Comparison of ENCODE assay signal across 10 mouse cellular contexts in genomic region chr7:16507284-16507683, GRCm38 (mm10). TPM values are rescaled to one million over a fixed set of nuclear protein-coding genes. Genes with fewer than 3 reads are reported as not detected.
A peak's percentile ranks its signal among the peaks of the same experiment; 100 is the strongest.
DNase-seq lines count a peak whose midpoint lies in the region; ATAC-seq and TF ChIP-seq lines count a peak whose summit lies in the region.
"Had no signal": no experiment of that assay in that cellular context is flagged by ENCODE, and none has a peak within 500 bp of the region (broad histone marks: within the 10 kb centered on the region; RNA-seq: fewer than 3 reads in every experiment).

No protein-coding gene starts in this region.

- intact Hi-C loops in left cerebral cortex, postnatal 10 days (cut with DNase I) = loop anchor here (5.0 kb wide), 1 partner anchor 105 kb away; the partner anchor contains the start of gene Arhgap35

- ATAC-seq in liver, embryonic 11.5 days (replicated peaks; ENCODE audit: low FRiP score) = 0 out of 2 replicates have a peak, but pooled peaks have one; percentile 18

- H3K4me2 ChIP-seq in liver, embryonic 11.5 days = no peak overlapping the region
- H3K4me2 ChIP-seq: neural tube, embryonic 13.5 days had no signal

- H3K36me3 ChIP-seq in ES-E14 (ENCODE audit: control insufficient read depth, insufficient read depth, low read length, poor library complexity, severe bottlenecking) = peaks cover 19% of the 10 kb centered on the region
- peaks cover 21% of the 10 kb centered on the region for H3K36me3 ChIP-seq in liver, embryonic 11.5 days (ENCODE audit: control insufficient read depth, insufficient read depth, low read length)
- H3K36me3 ChIP-seq in small intestine, adult 2 months (ENCODE audit: control insufficient read depth, insufficient read depth, low read length) = peaks cover 5% of the 10 kb centered on the region; the same call in 1 of the 2 replicates

- no peak overlapping the region for H3K4me3 ChIP-seq in ES-E14 (ENCODE audit: insufficient read depth in 1 of 2, low read depth in 1 of 2, low read length in 2 of 2, poor library complexity in 1 of 2, severe bottlenecking in 1 of 2)
- H3K4me3 ChIP-seq in liver, embryonic 11.5 days (ENCODE audit: low read depth, low read length) = no peak overlapping the region
- H3K4me3 ChIP-seq in small intestine, adult 2 months (ENCODE audit: low read depth, low read length) = no peak overlapping the region
- H3K4me3 ChIP-seq: neural tube, embryonic 13.5 days had no signal

- no peaks in the 10 kb centered on the region for H3K27me3 ChIP-seq in liver, embryonic 11.5 days (replicated peaks; ENCODE audit: control insufficient read depth, insufficient read depth, low read length)
- no peaks in the 10 kb centered on the region for H3K27me3 ChIP-seq in small intestine, adult 2 months (ENCODE audit: control insufficient read depth, insufficient read depth, low read length)
- H3K27me3 ChIP-seq: neural tube, embryonic 13.5 days had no signal

- in situ Hi-C loops in ES-E14 (cut with MboI; ENCODE audit: low sequenced_read_pairs in 2 of 2, unreplicated experiment in 2 of 2) = no loop called here

- no peaks in the 10 kb centered on the region for H3K9me3 ChIP-seq in ES-E14 (ENCODE audit: control insufficient read depth, insufficient read depth, low read depth, low read length)
- H3K9me3 ChIP-seq in liver, embryonic 11.5 days (ENCODE audit: control insufficient read depth, low read length) = no peaks in the 10 kb centered on the region
- H3K9me3 ChIP-seq: neural tube, embryonic 13.5 days had no signal

- WGBS in liver, embryonic 11.5 days = 15% methylated on average over 3 of the region's 3 CpGs
- whole genome bisulfite sequencing in small intestine, adult 2 months = 21% methylated on average over 3 of the region's 3 CpGs

- TF ChIP-seq CTCF in small intestine, adult 2 months (IDR thresholded peaks at IDR 0.05; ENCODE audit: extremely low read depth, insufficient read length, insufficient replicate concordance, low read depth, low read length) = peak; percentile 81; the same call in 1 of the 2 replicates

- no peaks in the 10 kb centered on the region for H3K4me1 ChIP-seq in ES-E14 (ENCODE audit: control insufficient read depth in 2 of 2, insufficient read depth in 2 of 2, low read length in 2 of 2, poor library complexity in 1 of 2)
- no peaks in the 10 kb centered on the region for H3K4me1 ChIP-seq in liver, embryonic 11.5 days (replicated peaks; ENCODE audit: control insufficient read depth, insufficient read depth, low read length)
- no peaks in the 10 kb centered on the region for H3K4me1 ChIP-seq in small intestine, adult 2 months (ENCODE audit: control insufficient read depth, insufficient read depth, insufficient read length, low read length)
- H3K4me1 ChIP-seq: neural tube, embryonic 13.5 days had no signal

- H3K27ac ChIP-seq in ES-E14 (ENCODE audit: insufficient read depth, low read depth, low read length, poor library complexity, severe bottlenecking) = no peak overlapping the region
- H3K27ac ChIP-seq in liver, embryonic 11.5 days (ENCODE audit: low read depth, low read length) = no peak overlapping the region
- H3K27ac ChIP-seq in small intestine, adult 2 months (ENCODE audit: insufficient read depth, low read depth, low read length) = no peak overlapping the region
- H3K27ac ChIP-seq: neural tube, embryonic 13.5 days had no signal

- no peak for TF ChIP-seq POLR2A in small intestine, adult 2 months (IDR thresholded peaks at IDR 0.05; ENCODE audit: low read depth, low read length)

- H3K9ac ChIP-seq in ES-E14 (ENCODE audit: insufficient read depth, low read depth, low read length, poor library complexity, severe bottlenecking) = no peak overlapping the region
- H3K9ac ChIP-seq in liver, embryonic 11.5 days (ENCODE audit: low read depth, low read length) = no peak overlapping the region
- H3K9ac ChIP-seq: neural tube, embryonic 13.5 days had no signal

- DNase-seq in left cerebral cortex, postnatal 10 days (ENCODE audit: extremely low spot score in 1 of 2, low spot score in 2 of 2) = peak; percentile 40 to 67
- no peak for DNase-seq in left cerebral cortex, adult 9 months (ENCODE audit: low spot score in 2 of 2)
- peak; percentile 68 for DNase-seq in ES-E14 (ENCODE audit: low read depth, low spot score)
- DNase-seq in adrenal gland, postnatal 36 days = peak; percentile 73 to 79
- DNase-seq in gastrocnemius, postnatal 25 days = peak; percentile 37
- DNase-seq in liver, embryonic 11.5 days (ENCODE audit: low spot score) = no peak
- DNase-seq in layer of hippocampus, adult 9-10 months (ENCODE audit: low spot score) = no peak

TF ChIP-seq in ES-E14, 5 proteins besides CTCF, POLR2A, EP300 and RAD21:
- TF ChIP-seq HCFC1 (IDR thresholded peaks at IDR 0.05; ENCODE audit: borderline replicate concordance, insufficient read depth, low read length) (no peak), MAFK (IDR thresholded peaks at IDR 0.05; ENCODE audit: insufficient read depth, low read depth, low read length) (peak; percentile 79), CHD2 (IDR thresholded peaks at IDR 0.05; ENCODE audit: low read depth, low read length) (no peak)

RNA-seq across cellular contexts. Expression of gene Npas1, which starts 29.8 kb away (rescaled TPM):
- 10 to 100 TPM; 14.6 to 15.0 TPM for total RNA-seq in left cerebral cortex, postnatal 10 days (2021)
- 0.22 and 0.48 TPM in 2 replicates for total RNA-seq in ES-E14 (2012; rRNA removed)
- not detected for total RNA-seq in adrenal gland, postnatal 36 days (2021)
- not detected for total RNA-seq in gastrocnemius, postnatal 25 days (2021)
- polyA plus RNA-seq in liver, embryonic 11.5 days (2014; fragmentation: Nextera tagmentation; extraction: Ambion mirVana) = 0.18 and 0.22 TPM in 2 replicates
- polyA plus RNA-seq in small intestine, adult 2 months (2012; rRNA removed) = 0.05 TPM in 1 of 2 replicates, not detected in the other
- total RNA-seq: gastrocnemius, postnatal 4 days had no signal

RNA-seq across cellular contexts. Expression of gene Tmem160, which starts 54.7 kb away (rescaled TPM):
- 10 to 100 TPM; 96.3 to 98.3 TPM for total RNA-seq in left cerebral cortex, postnatal 10 days (2021)
- total RNA-seq in ES-E14 (2012; rRNA removed) = 82.7 and 117 TPM in 2 replicates
- total RNA-seq in adrenal gland, postnatal 36 days (2021) = 10 to 100 TPM; 69.1 to 82.7 TPM
- total RNA-seq in gastrocnemius, postnatal 25 days (2021) = 10 to 100 TPM; 37.4 to 39.4 TPM
- polyA plus RNA-seq in liver, embryonic 11.5 days (2014; fragmentation: Nextera tagmentation; extraction: Ambion mirVana) = 54.4 and 54.5 TPM in 2 replicates
- polyA plus RNA-seq in small intestine, adult 2 months (2012; rRNA removed) = 156 and 330 TPM in 2 replicates

Comparison
In these comparisons a context has a peak if more than half of its experiments do, and no peak if none do; other contexts are left out.
1. DNase-seq: peak in left cerebral cortex, postnatal 10 days (2 of 2), ES-E14 (single experiment), adrenal gland, postnatal 36 days (2 of 2) and gastrocnemius, postnatal 25 days (single experiment); none in left cerebral cortex, adult 9 months (0 of 2), liver, embryonic 11.5 days (single experiment) and layer of hippocampus, adult 9-10 months (single experiment).
2. RNA of gene Npas1, which starts 29.8 kb away (total RNA-seq): 14.6 to 15.0 TPM in left cerebral cortex, postnatal 10 days; 0.22 to 0.48 TPM in ES-E14, not detected in adrenal gland, postnatal 36 days and not detected in gastrocnemius, postnatal 25 days; every median in the first group is over 10 times any median in the second.